Mouse (Mus musculus): ENCODE data around the gene Ubap2l. TPM values are rescaled to one million over a fixed set of nuclear protein-coding genes. Genes with fewer than 3 reads are reported as not detected.

Gene Ubap2l
- polyA plus RNA-seq, 1 experiment from 2014 or later: 195 TPM

GRCm38 (mm10) chr3:90076921-90077716 is 24.7 kb upstream of the Ubap2l start:
- no peak overlapping the region for H3K9ac ChIP-seq (ENCODE audit: low read depth, low read length)

GRCm38 (mm10) chr3:90072294-90072693 is 19.9 kb upstream of the Ubap2l start, which contains the start of gene Tpm3:
TSS of gene Tpm3 (plus strand) at chr3:90072649.
- Histone ChIP-seq H3K4me2 (no peak within 1 kb of the TSS), H3K27me3 (ENCODE audit: control insufficient read depth, insufficient read depth, low read length) (no peaks in the 10 kb centered on the region), H3K4me3 (ENCODE audit: low read depth, low read length) (no peak within 1 kb of the TSS), H3K36me3 (ENCODE audit: control insufficient read depth, insufficient read depth, low read length) (no peaks in the 10 kb centered on the region), H3K4me1 (ENCODE audit: control insufficient read depth, insufficient read depth, low read length) (peaks cover 3% of the 10 kb centered on the region; the same call in 1 of the 2 replicates), H3K9me3 (replicated peaks; ENCODE audit: control insufficient read depth, low read length) (no peaks in the 10 kb centered on the region), H3K9ac (ENCODE audit: low read depth, low read length) (no peak within 1 kb of the TSS), H3K27ac (ENCODE audit: low read depth, low read length) (no peak within 1 kb of the TSS)
- no peak for ATAC-seq (replicated peaks; ENCODE audit: insufficient number of reproducible peaks, low FRiP score, low TSS enrichment)
- WGBS (ENCODE audit: insufficient replicate concordance): 49% methylated on average over 4 of the region's 4 CpGs

More at GRCm38 (mm10) chr3:90076921-90077716, 24.7 kb upstream of the Ubap2l start:
- H3K4me3 ChIP-seq (ENCODE audit: low read depth, low read length): no peak overlapping the region
- H3K36me3 ChIP-seq (ENCODE audit: control insufficient read depth, insufficient read depth, low read length): no peaks in the 10 kb centered on the region
- H3K4me1 ChIP-seq (ENCODE audit: control insufficient read depth, insufficient read depth, low read length): peaks cover 21% of the 10 kb centered on the region
- H3K27me3 ChIP-seq (ENCODE audit: control insufficient read depth, insufficient read depth, low read length): no peaks in the 10 kb centered on the region
- H3K9me3 ChIP-seq (replicated peaks; ENCODE audit: control insufficient read depth, low read length): no peaks in the 10 kb centered on the region
- WGBS (ENCODE audit: insufficient replicate concordance): 14% methylated on average over 5 of the region's 5 CpGs
- no peak for ATAC-seq (replicated peaks; ENCODE audit: insufficient number of reproducible peaks, low FRiP score, low TSS enrichment)
- peak overlapping the region; percentile 36; the same call in 1 of the 2 replicates for H3K4me2 ChIP-seq
- H3K27ac ChIP-seq (ENCODE audit: low read depth, low read length): no peak overlapping the region

GRCm38 (mm10) chr3:90069688-90070087 is 17.3 kb upstream of the Ubap2l start:
- WGBS (ENCODE audit: insufficient replicate concordance): 67% methylated on average over 7 of the region's 7 CpGs
- Histone ChIP-seq H3K36me3 (ENCODE audit: control insufficient read depth, insufficient read depth, low read length) (no peaks in the 10 kb centered on the region), H3K4me3 (ENCODE audit: low read depth, low read length) (no peak overlapping the region), H3K4me2 (no peak overlapping the region), H3K27me3 (ENCODE audit: control insufficient read depth, insufficient read depth, low read length) (no peaks in the 10 kb centered on the region), H3K9me3 (replicated peaks; ENCODE audit: control insufficient read depth, low read length) (no peaks in the 10 kb centered on the region), H3K27ac (ENCODE audit: low read depth, low read length) (no peak overlapping the region), H3K4me1 (ENCODE audit: control insufficient read depth, insufficient read depth, low read length) (no peaks in the 10 kb centered on the region), H3K9ac (ENCODE audit: low read depth, low read length) (no peak overlapping the region)
- no peak for ATAC-seq (replicated peaks; ENCODE audit: insufficient number of reproducible peaks, low FRiP score, low TSS enrichment)

DNA sequence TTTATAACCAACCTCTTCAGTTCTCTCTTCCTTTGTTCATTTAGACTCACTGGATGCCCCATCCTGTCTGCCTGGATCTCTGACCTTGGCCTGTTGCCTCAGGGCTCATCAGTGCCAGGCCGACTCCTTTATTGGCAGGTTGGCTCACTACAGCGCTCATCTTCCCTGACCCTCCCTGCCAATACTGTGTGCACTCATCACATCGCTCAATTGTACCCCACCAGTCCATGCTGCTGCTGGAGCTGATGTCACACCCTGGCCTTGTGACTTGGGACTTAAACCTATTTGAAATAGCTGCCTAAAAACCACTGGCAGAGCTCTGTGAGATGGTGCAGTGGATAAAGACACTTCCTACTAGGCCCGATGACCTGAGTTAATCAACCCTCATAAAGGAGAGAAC is 15.4 kb upstream of the Ubap2l start:
- ATAC-seq (replicated peaks; ENCODE audit: insufficient number of reproducible peaks, low FRiP score, low TSS enrichment): no peak
- Histone ChIP-seq H3K36me3 (ENCODE audit: control insufficient read depth, insufficient read depth, low read length) (no peaks in the 10 kb centered on the region), H3K9ac (ENCODE audit: low read depth, low read length) (no peak overlapping the region), H3K4me1 (ENCODE audit: control insufficient read depth, insufficient read depth, low read length) (no peaks in the 10 kb centered on the region), H3K4me2 (no peak overlapping the region), H3K4me3 (ENCODE audit: low read depth, low read length) (no peak overlapping the region), H3K9me3 (replicated peaks; ENCODE audit: control insufficient read depth, low read length) (no peaks in the 10 kb centered on the region), H3K27me3 (ENCODE audit: control insufficient read depth, insufficient read depth, low read length) (no peaks in the 10 kb centered on the region), H3K27ac (ENCODE audit: low read depth, low read length) (no peak overlapping the region)
- 81% methylated on average over 4 of the region's 4 CpGs for WGBS (ENCODE audit: insufficient replicate concordance)

DNA sequence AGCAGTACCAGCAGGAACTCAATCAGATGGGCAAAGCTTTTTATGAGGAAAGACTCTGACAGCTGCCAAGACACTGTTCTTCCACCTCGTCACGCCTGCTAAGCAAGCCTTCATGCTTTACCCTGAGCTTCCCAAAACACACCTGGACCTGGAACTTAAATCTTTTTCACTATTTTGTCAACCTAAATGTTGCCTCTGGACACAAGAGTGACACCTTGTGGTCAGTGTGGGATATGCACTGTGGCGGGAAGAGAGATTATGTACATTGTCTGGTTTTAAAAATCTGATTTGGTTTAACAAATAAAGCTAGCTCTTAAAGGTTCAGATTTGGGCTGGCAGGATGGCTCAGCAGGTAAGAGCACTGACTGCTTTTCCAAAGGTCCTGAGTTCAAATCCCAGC is 13.1 kb upstream of the Ubap2l start:
- 62% methylated on average over 3 of the region's 3 CpGs for WGBS (ENCODE audit: insufficient replicate concordance)
- Histone ChIP-seq H3K9me3 (replicated peaks; ENCODE audit: control insufficient read depth, low read length) (no peaks in the 10 kb centered on the region), H3K4me2 (no peak overlapping the region), H3K27ac (ENCODE audit: low read depth, low read length) (no peak overlapping the region), H3K36me3 (ENCODE audit: control insufficient read depth, insufficient read depth, low read length) (peaks cover 6% of the 10 kb centered on the region), H3K27me3 (ENCODE audit: control insufficient read depth, insufficient read depth, low read length) (no peaks in the 10 kb centered on the region), H3K9ac (ENCODE audit: low read depth, low read length) (no peak overlapping the region), H3K4me3 (ENCODE audit: low read depth, low read length) (no peak overlapping the region), H3K4me1 (ENCODE audit: control insufficient read depth, insufficient read depth, low read length) (no peaks in the 10 kb centered on the region)
- ATAC-seq (replicated peaks; ENCODE audit: insufficient number of reproducible peaks, low FRiP score, low TSS enrichment): no peak

DNA sequence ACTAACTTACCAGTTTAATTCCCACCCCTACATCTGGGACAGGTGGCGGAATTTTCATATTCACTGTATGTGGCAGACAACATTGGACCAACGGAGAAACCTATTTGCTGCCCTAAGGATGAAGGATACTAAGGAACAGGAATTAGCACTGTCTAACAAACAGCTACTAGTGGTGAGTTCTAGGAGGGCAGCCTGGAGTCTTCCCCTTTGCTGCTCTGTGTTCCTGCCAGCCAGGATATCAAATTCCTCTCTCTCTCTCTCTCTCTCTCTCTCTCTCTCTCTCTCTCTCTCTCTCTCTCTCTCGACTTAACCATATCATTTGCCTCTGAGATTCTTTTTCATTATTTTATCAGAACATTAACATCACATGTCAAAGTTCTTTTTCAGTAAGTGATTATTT is 12.0 kb upstream of the Ubap2l start:
- Histone ChIP-seq H3K9ac (ENCODE audit: low read depth, low read length) (no peak overlapping the region), H3K4me2 (no peak overlapping the region), H3K27ac (ENCODE audit: low read depth, low read length) (no peak overlapping the region), H3K36me3 (ENCODE audit: control insufficient read depth, insufficient read depth, low read length) (peaks cover 6% of the 10 kb centered on the region), H3K9me3 (replicated peaks; ENCODE audit: control insufficient read depth, low read length) (no peaks in the 10 kb centered on the region), H3K4me1 (ENCODE audit: control insufficient read depth, insufficient read depth, low read length) (no peaks in the 10 kb centered on the region), H3K27me3 (ENCODE audit: control insufficient read depth, insufficient read depth, low read length) (no peaks in the 10 kb centered on the region), H3K4me3 (ENCODE audit: low read depth, low read length) (no peak overlapping the region)
- ATAC-seq (replicated peaks; ENCODE audit: insufficient number of reproducible peaks, low FRiP score, low TSS enrichment): no peak
- 73% methylated on average over 3 of the region's 3 CpGs for WGBS (ENCODE audit: insufficient replicate concordance)

- WGBS (ENCODE audit: insufficient replicate concordance): 63% methylated on average over 2 of the region's 2 CpGs
Measured at GRCm38 (mm10) chr3:90062539-90062938, 10.1 kb upstream of the Ubap2l start.

GRCm38 (mm10) chr3:90061549-90061948 is 9.1 kb upstream of the Ubap2l start:
- Histone ChIP-seq H3K27me3 (ENCODE audit: control insufficient read depth, insufficient read depth, low read length) (no peaks in the 10 kb centered on the region), H3K9me3 (replicated peaks; ENCODE audit: control insufficient read depth, low read length) (no peaks in the 10 kb centered on the region), H3K36me3 (ENCODE audit: control insufficient read depth, insufficient read depth, low read length) (peaks cover 19% of the 10 kb centered on the region), H3K4me3 (ENCODE audit: low read depth, low read length) (no peak overlapping the region), H3K4me1 (ENCODE audit: control insufficient read depth, insufficient read depth, low read length) (no peaks in the 10 kb centered on the region), H3K4me2 (no peak overlapping the region), H3K27ac (ENCODE audit: low read depth, low read length) (no peak overlapping the region), H3K9ac (ENCODE audit: low read depth, low read length) (no peak overlapping the region)
- no peak for ATAC-seq (replicated peaks; ENCODE audit: insufficient number of reproducible peaks, low FRiP score, low TSS enrichment)
- WGBS (ENCODE audit: insufficient replicate concordance): 88% methylated on average over 6 of the region's 6 CpGs

More at GRCm38 (mm10) chr3:90062539-90062938, 10.1 kb upstream of the Ubap2l start:
- Histone ChIP-seq H3K4me3 (ENCODE audit: low read depth, low read length) (no peak overlapping the region), H3K4me1 (ENCODE audit: control insufficient read depth, insufficient read depth, low read length) (no peaks in the 10 kb centered on the region), H3K27ac (ENCODE audit: low read depth, low read length) (no peak overlapping the region), H3K9me3 (replicated peaks; ENCODE audit: control insufficient read depth, low read length) (no peaks in the 10 kb centered on the region), H3K27me3 (ENCODE audit: control insufficient read depth, insufficient read depth, low read length) (no peaks in the 10 kb centered on the region), H3K36me3 (ENCODE audit: control insufficient read depth, insufficient read depth, low read length) (peaks cover 10% of the 10 kb centered on the region), H3K9ac (ENCODE audit: low read depth, low read length) (no peak overlapping the region), H3K4me2 (no peak overlapping the region)
- ATAC-seq (replicated peaks; ENCODE audit: insufficient number of reproducible peaks, low FRiP score, low TSS enrichment): no peak

Data from heart, embryonic 11.5 days (tissue).